Mouse (Mus musculus): ENCODE results near the gene Serpinb6a. TPM values are rescaled to one million over a fixed set of nuclear protein-coding genes. Genes with fewer than 3 reads are reported as not detected.

The Serpinb6a gene
- total and polyA plus RNA-seq, 3 experiments = 4.4 to 22.5 (median 5.8) TPM

DNA sequence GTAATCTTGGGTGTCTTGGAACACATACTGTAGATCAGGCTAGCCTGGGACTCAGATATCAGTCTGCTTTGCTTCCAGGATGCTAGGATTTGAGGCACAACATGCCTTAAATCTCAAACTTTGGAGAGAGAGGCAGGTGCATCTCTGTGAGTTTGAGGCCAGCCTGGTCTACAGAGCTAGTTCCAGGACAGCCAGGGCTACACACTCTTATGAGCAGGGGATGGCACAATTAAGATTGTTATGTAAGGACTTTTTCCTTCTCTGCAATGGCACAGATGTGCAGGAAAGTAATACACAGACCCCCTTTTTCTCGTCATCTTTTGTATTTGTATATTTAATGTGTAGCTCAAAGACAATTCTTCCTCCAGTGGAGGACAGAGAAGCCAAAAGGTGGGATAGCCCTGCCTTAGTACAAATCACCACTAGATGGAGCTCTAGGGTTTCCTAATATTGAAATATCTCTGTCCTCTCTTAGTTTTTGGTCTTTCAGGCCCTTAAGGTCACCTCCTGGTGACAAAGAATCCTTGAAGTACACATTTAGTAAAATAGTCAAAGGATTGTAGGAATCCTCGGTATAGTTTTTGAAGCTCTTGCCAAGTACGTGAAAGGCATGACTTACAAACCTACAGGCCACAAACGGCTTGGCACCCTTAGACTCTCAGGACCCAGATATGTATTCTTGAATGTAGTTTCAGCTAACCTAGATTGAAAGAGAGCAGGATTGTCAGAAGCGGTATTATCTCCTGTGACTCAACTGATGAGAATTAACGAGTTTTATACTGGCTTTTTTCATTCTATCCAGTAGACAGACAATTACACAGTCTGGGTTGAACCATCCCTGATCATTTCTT is 45.8 kb downstream of the Serpinb6a start:
- Histone ChIP-seq H3K79me2 (replicated peaks; ENCODE audit: control insufficient read depth, extremely low read depth, insufficient read depth, poor library complexity, severe bottlenecking) (no peaks in the 10 kb centered on the region), H3K9ac (ENCODE audit: insufficient read depth, low read depth) (no peak overlapping the region), H3K4me3 (replicated peaks in 1 of 3; ENCODE audit: low read depth in 2 of 3, low read length in 2 of 3, poor library complexity in 1 of 3) (no peak overlapping the region), H3K36me3 (replicated peaks in 1 of 2; ENCODE audit: control insufficient read depth in 1 of 2, insufficient read depth in 1 of 2, low read length in 1 of 2) (no peaks in the 10 kb centered on the region), H3K4me1 (ENCODE audit: control insufficient read depth in 1 of 2, insufficient read depth in 2 of 2) (no peaks in the 10 kb centered on the region), H3K27ac (ENCODE audit: insufficient read depth, low read depth) (no peak overlapping the region), H3K9me3 (replicated peaks; ENCODE audit: low read length) (no peaks in the 10 kb centered on the region), H3K4me2 (ENCODE audit: insufficient read depth, low read depth, poor library complexity, severe bottlenecking) (no peak overlapping the region), H3K27me3 (replicated peaks) (no peaks in the 10 kb centered on the region)
- in situ Hi-C loops (cut with MboI; ENCODE audit: low pct_ligation_motif_present, low pct_unique_long_range_greater_than_20kb, low sequenced_read_pairs) (loop anchor here (10.0 kb wide), 1 partner anchor 198 kb away; no protein-coding TSS in a partner anchor), dilution Hi-C loops (cut with MboI; ENCODE audit: extremely low pct_ligation_motif_present, extremely low pct_unique_long_range_greater_than_20kb, low sequenced_read_pairs) (no loop called here)
- no peak for TF ChIP-seq CHD2 (IDR thresholded peaks at IDR 0.05; ENCODE audit: low read length)
- TF ChIP-seq MAX (IDR thresholded peaks at IDR 0.05; ENCODE audit: low read length) = no peak
- peak; percentile 65 to 88 for TF ChIP-seq CTCF (conservative IDR thresholded peaks at IDR 0.05 in 1 of 2, IDR thresholded peaks at IDR 0.05 in 1 of 2; ENCODE audit: low read depth in 2 of 2, low read length in 2 of 2)
- peak; percentile 90 for TF ChIP-seq RAD21 (IDR thresholded peaks at IDR 0.05; ENCODE audit: low read depth, low read length)
- peak; percentile 74 for TF ChIP-seq SMC3 (IDR thresholded peaks at IDR 0.05; ENCODE audit: low read depth, low read length)
- peak; percentile 47 for DNase-seq (ENCODE audit: extremely low read depth)

DNA sequence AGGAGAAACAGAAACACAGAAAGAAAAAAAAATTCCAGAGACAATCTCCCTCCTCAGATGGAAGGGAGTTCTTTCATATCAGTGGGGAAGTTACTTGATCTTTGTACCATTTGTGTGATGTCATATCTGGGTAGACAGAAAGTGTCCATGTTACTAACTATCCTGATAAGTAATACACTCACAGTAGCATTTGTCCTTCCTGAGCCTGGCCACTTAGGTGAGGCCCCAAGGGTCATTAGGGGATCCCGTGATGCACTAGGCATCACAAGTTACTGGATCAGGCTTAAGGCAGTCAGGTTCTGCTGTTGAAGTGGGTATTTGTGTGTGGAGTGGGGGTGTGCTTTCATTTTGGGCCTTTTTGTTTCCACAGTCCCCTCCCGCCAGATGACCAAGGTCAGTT is 49.6 kb downstream of the Serpinb6a start:
- Histone ChIP-seq H3K4me1 (ENCODE audit: control insufficient read depth in 1 of 2, insufficient read depth in 2 of 2) (no peaks in the 10 kb centered on the region), H3K9me3 (replicated peaks; ENCODE audit: low read length) (no peaks in the 10 kb centered on the region), H3K4me2 (ENCODE audit: insufficient read depth, low read depth, poor library complexity, severe bottlenecking) (no peak overlapping the region), H3K4me3 (replicated peaks in 1 of 3; ENCODE audit: low read depth in 2 of 3, low read length in 2 of 3, poor library complexity in 1 of 3) (no peak overlapping the region), H3K27ac (ENCODE audit: insufficient read depth, low read depth) (no peak overlapping the region), H3K79me2 (replicated peaks; ENCODE audit: control insufficient read depth, extremely low read depth, insufficient read depth, poor library complexity, severe bottlenecking) (no peaks in the 10 kb centered on the region), H3K9ac (ENCODE audit: insufficient read depth, low read depth) (no peak overlapping the region), H3K27me3 (replicated peaks) (no peaks in the 10 kb centered on the region), H3K36me3 (replicated peaks in 1 of 2; ENCODE audit: control insufficient read depth in 1 of 2, insufficient read depth in 1 of 2, low read length in 1 of 2) (no peaks in the 10 kb centered on the region)
- dilution Hi-C loops (cut with MboI; ENCODE audit: extremely low pct_ligation_motif_present, extremely low pct_unique_long_range_greater_than_20kb, low sequenced_read_pairs) = no loop called here
- no peak for DNase-seq (ENCODE audit: extremely low read depth)
- TF ChIP-seq CHD1 (IDR thresholded peaks at IDR 0.05; ENCODE audit: low read depth, low read length) = no peak
- no peak for TF ChIP-seq EP300 (IDR thresholded peaks at IDR 0.05; ENCODE audit: low read length)
- no peak for TF ChIP-seq USF1 (IDR thresholded peaks at IDR 0.05; ENCODE audit: low read depth, low read length)
- TF ChIP-seq ELF1 (IDR thresholded peaks at IDR 0.05; ENCODE audit: low read depth, low read length) = no peak
- TF ChIP-seq ZNF384 (IDR thresholded peaks at IDR 0.05; ENCODE audit: low read depth, low read length) = no peak
- no peak for TF ChIP-seq MAZ (IDR thresholded peaks at IDR 0.05; ENCODE audit: low read depth, low read length)
- no peak for TF ChIP-seq USF2 (conservative IDR thresholded peaks at IDR 0.05; ENCODE audit: low read depth, low read length)
- TF ChIP-seq TBP (conservative IDR thresholded peaks at IDR 0.05; ENCODE audit: low read depth, low read length) = no peak
- TF ChIP-seq RCOR1 (conservative IDR thresholded peaks at IDR 0.05; ENCODE audit: low read depth, low read length) = no peak
- TF ChIP-seq MYC (IDR thresholded peaks at IDR 0.05; ENCODE audit: low read depth, low read length) = no peak
- TF ChIP-seq MEF2A (IDR thresholded peaks at IDR 0.05; ENCODE audit: borderline replicate concordance, low read depth, low read length) = no peak
- no peak for TF ChIP-seq POLR2A (IDR thresholded peaks at IDR 0.05; ENCODE audit: low read depth, low read length)
- no peak for TF ChIP-seq IRF4 (IDR thresholded peaks at IDR 0.05; ENCODE audit: low read depth, low read length)
- TF ChIP-seq MXI1 (IDR thresholded peaks at IDR 0.05; ENCODE audit: low read depth, low read length) = no peak
- in situ Hi-C loops (cut with MboI; ENCODE audit: low pct_ligation_motif_present, low pct_unique_long_range_greater_than_20kb, low sequenced_read_pairs) = loop anchor here (10.0 kb wide), 1 partner anchor 202 kb away; no protein-coding TSS in a partner anchor
